In the genomic region with DNA sequence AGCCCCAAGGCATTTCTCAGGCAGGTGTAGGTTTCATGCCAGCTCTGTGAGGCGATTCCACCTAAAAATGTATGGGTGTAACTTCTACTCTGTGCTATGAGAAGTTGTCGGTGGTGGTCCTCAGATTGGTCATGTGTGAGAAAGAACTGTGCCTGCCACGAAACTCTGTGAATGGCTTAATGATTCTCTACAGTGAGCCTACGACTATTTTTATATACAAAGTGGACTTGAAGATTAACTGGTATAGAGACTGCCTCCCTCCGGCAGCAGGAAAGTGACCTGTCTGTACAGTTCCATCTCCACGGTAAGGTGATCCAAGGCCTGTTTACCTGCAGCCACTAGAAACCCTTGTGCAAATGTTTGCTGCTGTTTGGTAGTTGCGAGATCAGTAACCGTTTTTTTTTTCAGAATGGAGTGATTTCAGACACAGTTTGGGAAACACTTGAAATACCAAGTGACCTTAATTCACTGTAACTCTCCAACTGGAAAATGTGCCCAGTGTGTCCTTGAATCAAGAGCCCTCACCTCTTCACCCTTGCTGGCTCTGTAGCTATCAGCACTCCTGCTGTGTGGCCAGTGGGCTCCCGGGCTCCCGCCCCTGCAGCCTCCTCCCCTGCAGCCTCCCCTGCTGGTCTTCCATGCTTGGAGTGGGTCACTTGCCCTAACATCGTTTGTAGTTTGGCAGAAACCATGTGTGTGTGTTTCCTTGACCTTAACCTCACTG, we compare ENCODE assay signal across 9 mouse cellular contexts.
DNase-seq lines count a peak whose midpoint lies in the region; ATAC-seq and TF ChIP-seq lines count a peak whose summit lies in the region.
"Had no signal": no experiment of that assay in that cellular context is flagged by ENCODE, and none has a peak within 500 bp of the region (broad histone marks: within the 10 kb centered on the region; RNA-seq: fewer than 3 reads in every experiment).

No protein-coding gene starts in this region.

- H3K9me3 ChIP-seq in midbrain, postnatal 0 days (ENCODE audit: low read length) = no peaks in the 10 kb centered on the region
- no peaks in the 10 kb centered on the region for H3K9me3 ChIP-seq in midbrain, embryonic 14.5 days (ENCODE audit: control insufficient read depth, low read length)
- no peaks in the 10 kb centered on the region for H3K9me3 ChIP-seq in limb, embryonic 10.5 days (replicated peaks)
- H3K9me3 ChIP-seq in stomach, postnatal 0 days (ENCODE audit: control insufficient read depth, low read length) = no peaks in the 10 kb centered on the region

- ATAC-seq in midbrain, postnatal 0 days (ENCODE audit: low FRiP score) = no peak
- no peak for ATAC-seq in midbrain, embryonic 14.5 days (ENCODE audit: low FRiP score, low TSS enrichment)
- ATAC-seq in stomach, postnatal 0 days (ENCODE audit: low FRiP score, low TSS enrichment) = no peak

- H3K9ac ChIP-seq in midbrain, postnatal 0 days (replicated peaks; ENCODE audit: low read length, poor library complexity, severe bottlenecking) = no peak overlapping the region
- no peak overlapping the region for H3K9ac ChIP-seq in midbrain, embryonic 14.5 days (replicated peaks; ENCODE audit: low read length)
- no peak overlapping the region for H3K9ac ChIP-seq in stomach, postnatal 0 days (ENCODE audit: low read length)

- H3K4me3 ChIP-seq in midbrain, postnatal 0 days (ENCODE audit: low read depth, low read length) = no peak overlapping the region
- no peak overlapping the region for H3K4me3 ChIP-seq in midbrain, embryonic 14.5 days (replicated peaks; ENCODE audit: low read depth, low read length)
- H3K4me3 ChIP-seq in limb, embryonic 10.5 days = no peak overlapping the region
- H3K4me3 ChIP-seq in stomach, postnatal 0 days (ENCODE audit: low read depth, low read length) = no peak overlapping the region

- H3K36me3 ChIP-seq in midbrain, postnatal 0 days (ENCODE audit: insufficient read depth, low read length) = no peaks in the 10 kb centered on the region
- H3K36me3 ChIP-seq in midbrain, embryonic 14.5 days (ENCODE audit: control insufficient read depth, insufficient read depth, low read length) = no peaks in the 10 kb centered on the region
- H3K36me3 ChIP-seq in limb, embryonic 10.5 days = no peaks in the 10 kb centered on the region; the same call in 1 of the 2 replicates
- no peaks in the 10 kb centered on the region for H3K36me3 ChIP-seq in stomach, postnatal 0 days (ENCODE audit: control insufficient read depth, insufficient read depth, low read length)

- TF ChIP-seq CTCF in midbrain, postnatal 0 days (IDR thresholded peaks at IDR 0.05) = 0 out of 2 replicates have a peak, but pooled peaks have one; percentile 7
- peak; percentile 39; the same call in 1 of the 2 replicates for TF ChIP-seq CTCF in stomach, postnatal 0 days (IDR thresholded peaks at IDR 0.05; ENCODE audit: low read depth)

- TF ChIP-seq EP300 in stomach, postnatal 0 days (optimal IDR thresholded peaks at IDR 0.05) = no peak

- WGBS in midbrain, postnatal 0 days = 63% methylated on average over 11 of the region's 11 CpGs
- WGBS in midbrain, embryonic 14.5 days = 58% methylated on average over 11 of the region's 11 CpGs
- 72% methylated on average over 11 of the region's 11 CpGs for WGBS in limb, embryonic 10.5 days
- WGBS in stomach, postnatal 0 days = 37% methylated on average over 11 of the region's 11 CpGs

- no peaks in the 10 kb centered on the region for H3K4me1 ChIP-seq in midbrain, postnatal 0 days (ENCODE audit: insufficient read depth, low read length)
- peaks cover 16% of the 10 kb centered on the region; the same call in 1 of the 2 replicates for H3K4me1 ChIP-seq in midbrain, embryonic 14.5 days (ENCODE audit: control insufficient read depth, insufficient read depth, low read length)
- H3K4me1 ChIP-seq in limb, embryonic 10.5 days = peaks cover 50% of the 10 kb centered on the region
- peaks cover 4% of the 10 kb centered on the region for H3K4me1 ChIP-seq in stomach, postnatal 0 days (replicated peaks; ENCODE audit: control insufficient read depth, insufficient read depth)

- DNase-seq in midbrain, postnatal 0 days (ENCODE audit: low spot score) = no peak
- no peak for DNase-seq in midbrain, embryonic 14.5 days
- DNase-seq in kidney, adult 18-20 months = peak; percentile 65
- no peak for DNase-seq in limb, embryonic 10.5 days (ENCODE audit: low spot score)
- no peak for DNase-seq in stomach, postnatal 0 days (ENCODE audit: low spot score)
- DNase-seq in layer of hippocampus, adult 9-10 months (ENCODE audit: low spot score) = no peak
- no peak for DNase-seq in spleen, adult 12 weeks (ENCODE audit: low spot score)
- DNase-seq: cerebellum, postnatal 10 days; thymus, postnatal 36 days had no signal

- no peak overlapping the region for H3K4me2 ChIP-seq in midbrain, postnatal 0 days (ENCODE audit: low read depth, low read length, poor library complexity, severe bottlenecking)
- H3K4me2 ChIP-seq in midbrain, embryonic 14.5 days (ENCODE audit: low read length) = no peak overlapping the region
- no peak overlapping the region for H3K4me2 ChIP-seq in stomach, postnatal 0 days (replicated peaks; ENCODE audit: low read depth)

- no peak overlapping the region for H3K27ac ChIP-seq in midbrain, postnatal 0 days (ENCODE audit: low read depth, low read length)
- H3K27ac ChIP-seq in midbrain, embryonic 14.5 days (replicated peaks; ENCODE audit: low read depth, low read length) = no peak overlapping the region
- peak overlapping the region; percentile 20; the same call in 1 of the 2 replicates for H3K27ac ChIP-seq in limb, embryonic 10.5 days
- no peak overlapping the region for H3K27ac ChIP-seq in stomach, postnatal 0 days (replicated peaks)

- no peaks in the 10 kb centered on the region for H3K27me3 ChIP-seq in midbrain, postnatal 0 days (ENCODE audit: insufficient read depth, low read length)
- H3K27me3 ChIP-seq in midbrain, embryonic 14.5 days (ENCODE audit: control insufficient read depth, insufficient read depth, low read length) = no peaks in the 10 kb centered on the region
- no peaks in the 10 kb centered on the region for H3K27me3 ChIP-seq in limb, embryonic 10.5 days (ENCODE audit: low read depth, poor library complexity, severe bottlenecking)
- no peaks in the 10 kb centered on the region for H3K27me3 ChIP-seq in stomach, postnatal 0 days (ENCODE audit: control insufficient read depth, insufficient read depth, low read length)
